Mouse (Mus musculus) cerebellum, adult 11-12 months (tissue): ENCODE measurements around the gene Plppr3.

Source experiments
- DNase-seq: peaks from one replicate; pipeline ENCODE4 v3.0.0; 2022

Plppr3 gene

DNA sequence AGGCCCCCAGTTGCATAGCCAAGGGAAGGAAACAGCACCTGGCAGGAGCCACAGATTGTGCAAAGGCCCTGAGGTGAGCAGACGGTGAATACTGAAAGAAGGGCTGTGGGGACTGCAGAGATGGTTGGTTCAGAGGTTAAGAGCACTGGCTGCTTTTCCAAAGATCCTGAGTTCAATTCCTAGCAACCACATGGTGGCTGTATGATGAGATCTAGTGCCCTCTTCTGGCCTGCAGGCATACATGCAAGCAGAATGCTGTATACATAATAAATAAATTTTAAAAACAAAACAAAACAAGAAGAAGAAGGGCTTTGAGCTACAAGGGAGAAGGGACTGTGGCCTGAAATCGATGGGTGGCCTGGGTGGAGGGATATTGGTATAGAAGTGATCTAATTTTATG is 57.3 kb downstream of the Plppr3 start:
- no peak for DNase-seq

DNA sequence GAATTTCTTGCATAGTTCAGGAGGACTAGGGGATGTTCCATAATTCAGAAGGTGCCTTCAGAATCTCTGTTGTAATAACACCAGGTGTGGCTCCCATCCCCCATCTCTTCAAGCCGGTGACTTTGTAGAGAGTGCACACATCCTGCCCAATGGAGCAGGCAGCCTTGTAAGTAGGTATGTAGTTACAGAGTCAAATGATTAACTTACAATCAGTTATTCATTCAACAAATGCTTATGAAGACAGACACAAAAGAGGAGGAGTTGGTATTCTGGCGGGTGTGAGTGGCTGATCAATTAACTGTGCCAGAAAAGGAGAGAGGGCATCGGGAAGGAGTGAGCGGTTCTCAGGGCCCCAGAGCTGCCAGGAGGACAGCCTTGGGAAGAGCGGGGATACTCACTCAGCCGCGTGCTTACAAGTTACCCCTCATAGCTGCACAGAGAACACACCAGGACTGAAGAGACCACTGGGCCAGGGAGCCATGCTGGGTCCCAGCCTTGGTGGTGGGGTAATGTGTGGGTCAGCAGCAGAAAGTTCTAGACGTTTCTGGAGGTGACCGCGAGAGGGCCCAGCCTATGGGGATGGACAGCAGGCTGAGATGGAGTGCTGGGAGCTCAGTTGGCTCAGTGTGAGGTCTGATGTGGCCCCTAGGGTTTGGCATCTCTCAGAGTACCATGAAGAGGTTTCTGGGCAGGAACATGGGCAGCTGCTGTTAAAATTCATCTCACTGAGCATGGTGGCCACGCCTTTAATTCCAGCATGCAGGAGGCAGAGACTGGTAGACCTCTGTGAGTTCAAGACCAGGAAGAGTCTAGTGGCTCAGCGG is 58.6 kb downstream of the Plppr3 start:
- no peak for DNase-seq

DNA sequence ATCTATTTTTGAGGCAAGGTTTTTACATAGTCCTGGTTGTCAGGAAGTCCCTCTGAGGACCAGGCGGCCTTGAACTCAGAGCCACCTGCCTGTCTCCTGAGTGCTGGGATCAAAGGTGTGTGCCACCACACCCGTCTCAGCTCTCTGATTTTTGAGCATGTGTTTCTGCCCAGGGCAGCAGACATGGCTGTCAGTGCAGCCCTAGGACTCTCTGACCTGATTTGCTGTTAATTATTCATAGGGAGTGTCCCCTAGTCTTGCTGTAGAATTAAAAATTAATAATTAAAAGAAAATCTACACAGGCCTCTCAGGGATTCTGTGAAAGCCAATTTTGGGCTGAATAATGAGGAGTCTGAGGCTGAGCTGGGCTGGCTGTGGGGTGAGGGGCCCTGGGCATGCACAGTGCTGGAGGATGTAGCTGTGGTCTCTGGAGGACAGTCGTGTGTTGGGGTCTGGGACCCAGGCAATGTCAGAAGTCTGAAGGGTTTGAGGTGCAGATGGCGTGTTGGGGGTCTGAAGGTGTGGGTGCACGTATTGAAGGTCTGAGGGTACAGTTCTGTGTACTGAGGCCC is 60.1 kb downstream of the Plppr3 start:
- no peak for DNase-seq

DNA sequence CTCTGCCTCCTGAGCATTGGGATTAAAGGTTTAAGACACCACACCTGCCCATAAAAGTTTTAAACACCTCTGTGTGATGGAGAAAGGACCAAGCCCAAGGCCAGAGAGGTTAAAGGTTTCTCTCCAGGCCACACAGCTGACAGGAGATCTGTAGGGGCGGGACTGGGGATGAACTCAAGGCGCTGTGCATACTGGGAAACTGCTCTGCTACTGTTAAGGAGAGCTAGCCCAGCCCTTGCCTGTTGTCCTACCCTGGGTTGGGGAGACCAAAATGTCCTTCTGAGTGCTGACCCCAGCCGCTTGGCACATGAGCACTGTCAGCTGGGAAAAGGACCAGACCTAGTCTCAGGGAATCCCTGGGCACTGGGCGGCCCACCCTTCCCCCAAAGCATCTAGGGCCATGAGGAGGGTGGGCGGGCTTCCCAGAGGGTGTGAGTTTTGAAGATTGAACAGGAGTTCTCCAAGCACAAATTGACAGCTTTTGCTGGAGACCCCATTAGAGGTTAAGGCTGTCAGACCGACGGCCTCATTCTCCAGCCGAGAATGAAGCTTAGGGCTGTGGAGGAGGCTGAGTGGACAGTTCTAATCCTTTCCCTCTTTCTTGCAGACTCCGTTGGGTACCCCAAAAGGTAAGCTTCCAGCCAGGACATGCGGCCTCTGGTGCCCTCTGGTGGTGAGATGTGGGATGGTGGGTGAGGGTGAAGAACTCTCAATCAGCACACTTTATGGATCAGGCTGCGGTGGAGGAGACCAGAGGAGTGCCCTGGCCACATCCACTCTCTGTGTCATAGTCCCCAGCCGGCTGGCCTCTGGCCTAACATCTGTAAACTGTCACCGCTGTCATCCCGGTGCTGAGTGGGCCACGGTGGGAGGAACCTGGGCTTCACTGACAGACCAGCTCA is 62.4 kb downstream of the Plppr3 start:
- peak; percentile 75 for DNase-seq
